Mouse (Mus musculus): Measurements from ENCODE around the gene Col8a1. TPM values are rescaled to one million over a fixed set of nuclear protein-coding genes. Genes with fewer than 3 reads are reported as not detected.

Gene Col8a1
- polyA plus RNA-seq (2011; ENCODE audit: insufficient read depth, insufficient read length, low read depth, missing spikeins) = 1.2 and 1.6 TPM in 2 replicates

DNA sequence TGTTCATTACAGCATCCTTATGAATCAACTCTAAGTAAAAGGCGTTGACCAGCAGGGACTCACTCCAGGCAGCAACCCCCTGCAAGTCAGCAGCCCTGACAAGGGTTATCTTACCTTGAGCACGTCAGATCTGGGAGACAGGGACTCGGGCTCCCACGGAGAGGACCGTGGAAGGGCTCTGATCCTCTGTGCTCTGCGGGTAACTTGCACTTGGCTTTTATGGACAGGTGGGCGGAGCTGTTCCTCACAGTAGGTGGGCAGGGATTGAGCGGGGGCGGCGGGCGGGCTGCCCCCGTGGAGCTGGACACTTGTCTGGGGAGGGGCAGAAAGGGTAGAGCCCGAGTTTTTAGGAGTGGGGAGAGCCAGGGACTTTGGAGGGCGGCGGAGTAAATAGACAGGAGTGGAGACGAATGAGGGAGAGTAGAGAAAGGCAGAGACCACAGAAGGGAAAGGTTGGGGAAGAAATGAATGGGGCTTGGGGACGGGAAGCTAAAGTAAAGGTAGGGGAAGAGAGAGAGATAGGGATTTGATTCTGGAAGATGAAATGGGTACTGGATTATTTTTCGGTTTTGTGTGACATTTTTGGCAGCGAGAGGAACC, at the start of gene Col8a1:
Gene Col8a1, minus strand, starts transcription at position 212 of the 600 bp plus-strand sequence.
- H3K4me3 ChIP-seq (ENCODE audit: low read depth, low read length) = no peak within 1 kb of the TSS
- H3K27me3 ChIP-seq (ENCODE audit: control insufficient read depth, insufficient read depth, low read length, poor library complexity, severe bottlenecking) = peaks cover 1% of the 10 kb centered on the region; the same call in 1 of the 2 replicates
- no peaks in the 10 kb centered on the region for H3K4me1 ChIP-seq (ENCODE audit: control insufficient read depth, insufficient read depth, low read length)
- H3K36me3 ChIP-seq (ENCODE audit: control insufficient read depth, insufficient read depth, low read length, poor library complexity, severe bottlenecking) = no peaks in the 10 kb centered on the region
- no peaks in the 10 kb centered on the region for H3K9me3 ChIP-seq (replicated peaks; ENCODE audit: control insufficient read depth, insufficient read depth, low read length, poor library complexity, severe bottlenecking)
- no peak within 1 kb of the TSS for H3K27ac ChIP-seq (ENCODE audit: insufficient read depth, low read length)
- no peak within 1 kb of the TSS for H3K9ac ChIP-seq (ENCODE audit: low read depth, poor library complexity, severe bottlenecking)
- TF ChIP-seq CTCF (IDR thresholded peaks at IDR 0.05; ENCODE audit: low read depth, low read length) (no peak), POLR2A (IDR thresholded peaks at IDR 0.05; ENCODE audit: insufficient read depth, low read length) (no peak), EP300 (IDR thresholded peaks at IDR 0.05; ENCODE audit: insufficient read depth, low read depth, low read length) (no peak)

DNA sequence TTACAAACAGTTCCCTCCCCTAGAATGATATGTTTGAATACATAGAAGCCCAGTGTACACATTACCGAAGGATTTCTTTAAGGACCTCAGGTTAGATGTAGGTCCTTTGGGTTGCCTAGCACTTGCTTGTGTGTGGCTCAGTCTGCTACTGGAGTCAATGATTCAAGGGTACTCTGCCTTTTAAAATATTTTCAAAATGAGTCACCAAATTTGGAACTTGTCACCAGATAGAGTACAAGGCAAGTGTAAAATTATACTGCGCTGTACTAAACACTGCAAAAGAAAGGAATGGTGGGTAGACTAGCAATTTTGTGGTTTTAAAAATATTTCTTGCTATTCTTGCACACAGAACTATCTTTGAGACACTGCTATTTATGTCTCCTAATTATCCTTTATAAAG, 47.3 kb upstream of the Col8a1 start:
- H3K9me3 ChIP-seq (replicated peaks; ENCODE audit: control insufficient read depth, insufficient read depth, low read length, poor library complexity, severe bottlenecking) = no peaks in the 10 kb centered on the region
- H3K27me3 ChIP-seq (ENCODE audit: control insufficient read depth, insufficient read depth, low read length, poor library complexity, severe bottlenecking) = no peaks in the 10 kb centered on the region
- H3K9ac ChIP-seq (ENCODE audit: low read depth, poor library complexity, severe bottlenecking) = no peak overlapping the region
- H3K4me3 ChIP-seq (ENCODE audit: low read depth, low read length) = no peak overlapping the region
- TF ChIP-seq EP300 (IDR thresholded peaks at IDR 0.05; ENCODE audit: insufficient read depth, low read depth, low read length) = no peak
- H3K27ac ChIP-seq (ENCODE audit: insufficient read depth, low read length) = no peak overlapping the region
- no peaks in the 10 kb centered on the region for H3K4me1 ChIP-seq (ENCODE audit: control insufficient read depth, insufficient read depth, low read length)
- H3K36me3 ChIP-seq (ENCODE audit: control insufficient read depth, insufficient read depth, low read length, poor library complexity, severe bottlenecking) = no peaks in the 10 kb centered on the region

DNA sequence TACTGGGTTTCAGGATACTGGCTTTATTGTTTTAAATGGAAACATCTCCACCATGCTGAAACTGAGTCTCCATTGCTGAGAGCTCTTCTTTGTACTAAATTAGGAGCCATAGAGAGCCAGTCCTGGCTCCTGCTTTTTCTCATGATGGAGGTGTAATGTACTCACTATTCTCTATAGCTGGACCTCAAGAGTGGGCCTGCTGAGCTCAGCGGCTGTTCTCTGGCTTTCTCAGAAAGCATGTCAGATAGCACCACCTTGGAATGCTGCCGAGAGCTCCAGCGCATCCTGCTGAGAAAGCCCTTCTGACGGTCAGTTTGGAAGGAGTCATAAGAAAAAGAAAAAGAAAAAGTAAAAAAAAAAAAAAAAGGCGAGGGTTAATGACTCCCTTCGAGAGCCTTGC, 41.8 kb upstream of the Col8a1 start:
- Histone ChIP-seq H3K4me1 (ENCODE audit: control insufficient read depth, insufficient read depth, low read length) (no peaks in the 10 kb centered on the region), H3K9ac (ENCODE audit: low read depth, poor library complexity, severe bottlenecking) (no peak overlapping the region), H3K36me3 (ENCODE audit: control insufficient read depth, insufficient read depth, low read length, poor library complexity, severe bottlenecking) (no peaks in the 10 kb centered on the region), H3K27me3 (ENCODE audit: control insufficient read depth, insufficient read depth, low read length, poor library complexity, severe bottlenecking) (no peaks in the 10 kb centered on the region), H3K4me3 (ENCODE audit: low read depth, low read length) (no peak overlapping the region), H3K27ac (ENCODE audit: insufficient read depth, low read length) (no peak overlapping the region), H3K9me3 (replicated peaks; ENCODE audit: control insufficient read depth, insufficient read depth, low read length, poor library complexity, severe bottlenecking) (no peaks in the 10 kb centered on the region)
- TF ChIP-seq POLR2A (IDR thresholded peaks at IDR 0.05; ENCODE audit: insufficient read depth, low read length) (no peak), EP300 (IDR thresholded peaks at IDR 0.05; ENCODE audit: insufficient read depth, low read depth, low read length) (no peak), CTCF (IDR thresholded peaks at IDR 0.05; ENCODE audit: low read depth, low read length) (no peak)

DNA sequence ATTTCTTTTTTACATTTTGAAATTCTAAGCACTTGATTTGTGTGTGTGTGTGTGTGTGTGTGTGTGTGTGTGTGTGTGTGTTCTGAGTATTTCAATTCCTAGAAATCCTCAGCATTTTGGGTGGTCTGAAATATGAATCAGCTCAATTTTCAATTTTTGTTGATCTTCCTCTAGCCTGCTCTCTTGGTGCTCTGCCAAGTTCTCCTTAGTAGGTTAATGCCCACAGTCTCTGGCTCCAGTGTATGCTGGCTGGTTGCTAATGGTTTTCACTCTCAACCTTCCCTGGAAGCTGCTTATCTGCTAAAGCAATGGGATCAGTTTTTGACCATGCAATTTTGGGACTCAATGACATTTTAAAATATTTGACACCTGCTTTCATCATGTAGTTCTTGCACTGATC, 24.5 kb upstream of the Col8a1 start:
- no peaks in the 10 kb centered on the region for H3K36me3 ChIP-seq (ENCODE audit: control insufficient read depth, insufficient read depth, low read length, poor library complexity, severe bottlenecking)
- no peaks in the 10 kb centered on the region for H3K9me3 ChIP-seq (replicated peaks; ENCODE audit: control insufficient read depth, insufficient read depth, low read length, poor library complexity, severe bottlenecking)
- no peak for TF ChIP-seq POLR2A (IDR thresholded peaks at IDR 0.05; ENCODE audit: insufficient read depth, low read length)
- TF ChIP-seq CTCF (IDR thresholded peaks at IDR 0.05; ENCODE audit: low read depth, low read length) = no peak
- no peak for TF ChIP-seq EP300 (IDR thresholded peaks at IDR 0.05; ENCODE audit: insufficient read depth, low read depth, low read length)
- H3K4me1 ChIP-seq (ENCODE audit: control insufficient read depth, insufficient read depth, low read length) = no peaks in the 10 kb centered on the region
- H3K4me3 ChIP-seq (ENCODE audit: low read depth, low read length) = no peak overlapping the region
- no peaks in the 10 kb centered on the region; the same call in 1 of the 2 replicates for H3K27me3 ChIP-seq (ENCODE audit: control insufficient read depth, insufficient read depth, low read length, poor library complexity, severe bottlenecking)
- H3K27ac ChIP-seq (ENCODE audit: insufficient read depth, low read length) = no peak overlapping the region
- H3K9ac ChIP-seq (ENCODE audit: low read depth, poor library complexity, severe bottlenecking) = no peak overlapping the region

DNA sequence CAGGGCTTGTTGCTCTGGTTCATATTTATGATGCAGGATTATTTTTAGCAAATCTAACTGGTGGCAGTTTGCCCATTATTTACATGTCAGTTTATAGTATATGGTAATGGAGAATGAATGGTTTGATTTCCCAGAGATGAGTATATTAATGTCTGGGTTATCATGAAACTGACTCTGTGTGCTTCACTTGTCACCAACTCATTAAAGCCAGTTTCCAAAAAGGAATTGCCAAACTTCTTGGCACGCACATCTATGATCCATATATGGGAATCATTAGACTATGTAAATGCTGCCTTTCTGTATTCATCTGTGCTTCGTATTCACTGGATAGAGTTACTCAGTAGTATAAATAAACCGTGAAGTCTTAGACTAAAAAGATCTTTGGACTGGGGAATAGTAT, 11.1 kb upstream of the Col8a1 start:
- Histone ChIP-seq H3K9me3 (replicated peaks; ENCODE audit: control insufficient read depth, insufficient read depth, low read length, poor library complexity, severe bottlenecking) (no peaks in the 10 kb centered on the region), H3K4me1 (ENCODE audit: control insufficient read depth, insufficient read depth, low read length) (no peaks in the 10 kb centered on the region), H3K36me3 (ENCODE audit: control insufficient read depth, insufficient read depth, low read length, poor library complexity, severe bottlenecking) (no peaks in the 10 kb centered on the region), H3K27ac (ENCODE audit: insufficient read depth, low read length) (no peak overlapping the region), H3K4me3 (ENCODE audit: low read depth, low read length) (no peak overlapping the region), H3K27me3 (ENCODE audit: control insufficient read depth, insufficient read depth, low read length, poor library complexity, severe bottlenecking) (no peaks in the 10 kb centered on the region), H3K9ac (ENCODE audit: low read depth, poor library complexity, severe bottlenecking) (no peak overlapping the region)
- TF ChIP-seq CTCF (IDR thresholded peaks at IDR 0.05; ENCODE audit: low read depth, low read length) (no peak), POLR2A (IDR thresholded peaks at IDR 0.05; ENCODE audit: insufficient read depth, low read length) (no peak), EP300 (IDR thresholded peaks at IDR 0.05; ENCODE audit: insufficient read depth, low read depth, low read length) (no peak)

DNA sequence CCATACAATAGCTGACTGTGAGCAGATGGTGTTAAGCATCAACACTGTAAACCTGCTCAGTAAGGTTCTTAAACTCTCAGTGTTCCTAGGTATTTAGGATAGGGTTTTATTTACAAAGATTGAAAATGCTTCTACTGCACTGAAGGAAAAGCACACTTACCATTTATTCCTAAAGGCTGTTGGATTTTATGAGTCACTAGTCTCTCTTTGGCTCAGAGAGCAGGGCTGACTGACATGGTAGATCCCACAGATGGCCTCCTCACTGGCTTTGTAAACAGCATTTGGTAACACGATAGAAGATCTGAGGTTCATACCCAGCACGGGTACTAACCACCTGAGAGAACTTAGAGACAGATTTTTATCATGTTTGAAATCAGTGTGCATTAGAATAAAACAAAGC, 5.3 kb upstream of the Col8a1 start:
- H3K9me3 ChIP-seq (replicated peaks; ENCODE audit: control insufficient read depth, insufficient read depth, low read length, poor library complexity, severe bottlenecking) = no peaks in the 10 kb centered on the region
- H3K27ac ChIP-seq (ENCODE audit: insufficient read depth, low read length) = no peak overlapping the region
- H3K27me3 ChIP-seq (ENCODE audit: control insufficient read depth, insufficient read depth, low read length, poor library complexity, severe bottlenecking) = peaks cover 1% of the 10 kb centered on the region; the same call in 1 of the 2 replicates
- H3K4me3 ChIP-seq (ENCODE audit: low read depth, low read length) = no peak overlapping the region
- H3K36me3 ChIP-seq (ENCODE audit: control insufficient read depth, insufficient read depth, low read length, poor library complexity, severe bottlenecking) = no peaks in the 10 kb centered on the region
- no peak for TF ChIP-seq EP300 (IDR thresholded peaks at IDR 0.05; ENCODE audit: insufficient read depth, low read depth, low read length)
- TF ChIP-seq CTCF (IDR thresholded peaks at IDR 0.05; ENCODE audit: low read depth, low read length) = no peak
- TF ChIP-seq POLR2A (IDR thresholded peaks at IDR 0.05; ENCODE audit: insufficient read depth, low read length) = no peak
- no peaks in the 10 kb centered on the region for H3K4me1 ChIP-seq (ENCODE audit: control insufficient read depth, insufficient read depth, low read length)
- H3K9ac ChIP-seq (ENCODE audit: low read depth, poor library complexity, severe bottlenecking) = no peak overlapping the region
